Mouse (Mus musculus) neural tube, embryonic 10.5 days (tissue): ENCODE measurements around the gene Pard3.

Source experiments
- DNase-seq: peaks from one replicate; pipeline ENCODE4 v3.0.0-alpha.2; 2017; ENCODE audit warnings: low spot score; ENCODE audit errors: extremely low spot score

Pard3 gene

DNA sequence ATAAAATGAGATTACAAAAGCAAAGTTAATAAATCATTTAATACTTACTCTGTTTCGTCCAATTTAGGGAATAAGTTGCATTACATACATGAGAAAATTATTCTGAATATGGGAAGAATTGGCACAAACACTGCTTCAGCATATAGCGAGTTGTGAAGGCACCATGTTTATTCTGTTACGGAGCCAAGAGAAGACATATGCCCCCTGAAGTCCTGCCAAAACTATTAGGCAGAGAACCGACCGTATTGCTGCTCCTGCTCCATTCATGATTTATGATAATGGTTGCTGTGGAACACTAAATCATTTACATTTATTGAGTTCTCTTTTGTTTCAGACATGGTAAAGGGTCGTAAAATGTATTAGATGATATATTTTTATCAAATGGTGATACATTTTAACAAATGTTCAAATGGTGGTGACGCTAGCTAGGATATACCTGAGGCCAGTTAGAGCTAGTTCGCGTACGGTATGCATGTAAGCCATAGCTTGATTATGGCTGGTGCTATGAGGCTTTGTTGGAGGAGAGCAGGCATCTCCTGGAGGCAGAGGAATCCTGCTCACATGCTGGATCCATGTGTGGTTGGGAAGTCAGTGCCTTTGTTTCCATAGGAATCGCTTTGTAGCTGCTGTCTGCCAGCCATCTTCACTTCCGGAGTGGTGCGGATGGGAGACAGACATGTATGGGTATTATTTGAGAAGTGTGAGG, 360.7 kb downstream of the Pard3 start:
- no peak for DNase-seq

DNA sequence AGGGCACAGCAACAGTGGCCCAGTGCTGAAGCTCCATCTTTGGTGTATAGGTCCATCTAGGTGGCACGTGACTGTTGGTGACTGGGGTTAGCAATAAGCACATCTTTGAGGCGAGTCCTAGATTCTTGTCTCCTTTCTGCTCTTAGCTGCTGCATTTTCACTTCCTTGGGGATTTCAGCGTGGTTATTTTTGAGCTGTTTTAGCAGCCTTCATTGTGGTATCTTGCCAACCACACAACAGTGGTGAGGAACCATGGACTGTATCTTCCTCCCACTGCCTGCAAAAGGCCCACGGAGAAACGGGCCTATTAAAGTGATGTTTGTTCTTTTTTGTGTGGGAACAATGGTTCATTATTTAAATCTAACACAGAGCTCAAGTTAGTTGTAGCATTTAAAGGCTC, 363.2 kb downstream of the Pard3 start:
- DNase-seq: no peak

- no peak for DNase-seq
These were observed 364.3 kb downstream of the Pard3 start for GRCm38 (mm10) chr8:127428004-127428403.

- no peak for DNase-seq
These were observed 367.5 kb downstream of the Pard3 start for GRCm38 (mm10) chr8:127431236-127431635.

DNA sequence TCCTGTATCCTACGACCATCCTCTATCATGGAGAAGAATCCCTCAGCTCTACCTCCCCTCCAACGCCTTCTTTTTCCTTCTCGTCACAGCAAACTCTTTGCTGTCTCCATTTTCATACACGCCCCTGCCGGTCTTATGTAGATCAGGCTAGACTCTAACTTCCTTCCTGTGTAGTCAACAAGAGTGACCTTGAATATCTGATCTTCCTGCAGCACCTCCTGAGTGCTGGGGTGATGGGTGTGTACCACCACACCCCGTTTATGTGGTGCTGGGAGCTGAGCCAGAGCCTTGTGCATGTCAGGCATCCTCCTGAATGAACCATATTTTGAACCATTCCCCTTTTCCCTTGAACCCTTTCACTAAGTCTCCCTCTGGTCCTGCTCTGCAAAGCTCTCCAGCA, 372.3 kb downstream of the Pard3 start:
- DNase-seq: no peak

- DNase-seq: no peak
These were observed 374.0 kb downstream of the Pard3 start for GRCm38 (mm10) chr8:127437613-127438235.

- DNase-seq: peak; percentile 32
These were observed 375.1 kb downstream of the Pard3 start for GRCm38 (mm10) chr8:127438625-127439391.

GRCm38 (mm10) chr8:127439392-127440160, 375.9 kb downstream of the Pard3 start:
- DNase-seq: no peak

GRCm38 (mm10) chr8:127440161-127440833, 376.6 kb downstream of the Pard3 start:
- no peak for DNase-seq

DNA sequence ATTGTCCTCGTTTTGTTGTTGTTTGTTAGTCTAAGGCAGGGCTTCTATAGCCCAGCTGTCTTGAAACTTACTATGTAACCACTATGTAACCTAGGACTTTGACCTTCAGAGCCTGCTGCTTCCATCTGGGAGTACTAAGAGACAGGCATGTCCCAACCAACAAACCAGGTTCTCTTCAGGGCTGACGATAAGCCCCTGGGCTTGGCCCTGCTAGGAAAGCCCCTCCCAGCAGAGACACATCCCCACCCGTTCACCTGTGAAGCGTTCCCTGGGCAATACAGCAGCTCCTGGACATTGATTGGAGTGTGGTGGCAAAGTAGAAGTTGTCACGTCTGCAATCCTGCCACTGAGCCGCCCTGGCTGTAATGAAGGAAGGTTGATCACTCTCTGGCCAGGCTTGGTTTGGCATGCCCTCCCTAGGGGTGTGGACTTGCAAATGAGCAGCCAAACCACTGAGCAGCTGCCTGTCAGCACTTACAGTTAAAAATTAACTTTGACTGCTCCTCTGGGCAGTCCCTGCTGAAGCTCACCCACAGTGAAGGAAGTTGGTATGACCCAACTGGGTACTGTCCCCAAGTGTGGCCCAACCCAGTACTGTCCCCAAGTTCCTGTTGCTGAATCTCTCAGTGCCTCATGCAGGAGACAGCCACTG, 377.3 kb downstream of the Pard3 start:
- DNase-seq: no peak

- no peak for DNase-seq
These were observed 383.7 kb downstream of the Pard3 start for GRCm38 (mm10) chr8:127447401-127447800.

- no peak for DNase-seq
These were observed 385.6 kb downstream of the Pard3 start for GRCm38 (mm10) chr8:127449066-127449840.

DNA sequence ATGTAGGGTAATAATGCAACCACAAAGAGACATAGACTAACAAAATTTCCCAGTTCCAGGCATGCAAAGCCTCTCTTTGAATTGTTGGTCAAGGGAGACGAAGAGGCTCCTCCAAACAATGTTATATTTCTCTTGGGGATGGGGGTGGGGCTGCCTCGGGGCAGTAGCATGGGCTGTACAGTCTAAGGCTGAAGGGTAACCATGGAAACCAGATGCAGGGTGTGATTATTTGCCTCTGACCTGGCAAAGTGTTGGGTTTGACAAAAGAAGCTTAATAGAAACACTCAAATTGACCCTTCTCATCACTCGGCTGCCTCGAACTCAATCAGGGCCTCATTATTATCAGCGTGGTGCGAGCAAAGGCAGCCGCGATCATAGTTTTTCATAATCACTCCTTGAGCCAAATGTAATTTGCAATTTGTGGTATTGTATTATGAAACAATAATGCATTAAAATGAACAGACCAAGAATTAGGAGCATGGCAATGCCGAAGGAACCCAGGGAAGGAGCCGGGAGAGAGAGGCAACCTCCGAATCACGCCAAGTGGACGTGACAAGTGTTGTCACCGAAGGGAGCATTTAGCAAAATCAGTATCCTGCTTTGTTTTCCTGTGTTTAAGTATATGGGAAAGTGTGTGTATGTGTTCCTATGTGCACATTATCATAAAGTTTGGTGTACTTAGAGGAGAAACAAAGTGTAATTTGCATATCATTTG, 387.4 kb downstream of the Pard3 start:
- DNase-seq: no peak

- no peak for DNase-seq
These were observed 388.7 kb downstream of the Pard3 start for GRCm38 (mm10) chr8:127452364-127452763.

- DNase-seq: no peak
These were observed 394.2 kb downstream of the Pard3 start for GRCm38 (mm10) chr8:127457901-127458300.

DNA sequence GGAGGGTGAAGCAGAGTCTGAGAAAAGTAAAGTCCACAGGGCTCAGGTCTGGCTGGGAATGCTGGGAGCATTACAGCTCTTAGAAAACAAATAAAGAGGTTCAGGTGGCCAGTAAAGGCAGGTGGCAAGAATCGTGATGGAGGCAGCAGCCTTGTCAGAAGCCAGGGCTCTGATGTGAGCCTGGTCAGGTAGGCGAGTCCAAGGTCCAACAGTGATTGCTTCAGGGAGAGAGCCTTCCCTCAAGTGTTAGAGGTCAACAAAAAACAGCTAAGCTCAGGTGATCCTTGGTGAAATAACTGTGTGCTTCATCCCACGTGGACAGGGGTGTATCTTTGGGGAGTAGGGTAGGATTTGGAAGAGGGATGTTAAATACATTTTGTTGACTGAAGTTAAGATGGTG, 397.5 kb downstream of the Pard3 start:
- no peak for DNase-seq

DNA sequence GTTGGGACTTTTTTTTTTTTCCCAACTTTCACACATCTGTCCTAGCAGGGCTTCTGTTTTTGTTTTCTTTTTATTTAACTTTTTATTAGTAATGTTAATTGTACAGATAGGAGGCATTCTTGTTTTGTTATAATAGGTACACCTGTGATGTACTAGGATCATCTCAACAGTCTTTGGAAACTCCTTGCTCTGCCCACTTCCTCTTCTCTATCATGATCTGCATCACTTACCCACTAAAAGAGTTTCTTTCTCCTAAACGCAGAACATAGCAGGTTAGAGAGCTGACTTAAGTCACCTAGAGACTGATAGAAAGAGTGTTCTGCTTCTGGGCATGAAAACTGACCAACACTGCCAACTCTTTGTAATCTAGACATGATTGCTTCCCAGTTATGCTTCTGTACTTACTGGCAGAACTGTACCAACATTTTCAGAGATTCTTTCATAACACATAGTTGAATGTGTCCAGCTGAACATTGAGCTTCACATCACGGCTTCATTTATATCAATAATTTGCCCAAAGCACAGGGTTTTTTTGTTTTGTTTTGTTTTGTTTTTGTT, 398.8 kb downstream of the Pard3 start:
- no peak for DNase-seq

DNA sequence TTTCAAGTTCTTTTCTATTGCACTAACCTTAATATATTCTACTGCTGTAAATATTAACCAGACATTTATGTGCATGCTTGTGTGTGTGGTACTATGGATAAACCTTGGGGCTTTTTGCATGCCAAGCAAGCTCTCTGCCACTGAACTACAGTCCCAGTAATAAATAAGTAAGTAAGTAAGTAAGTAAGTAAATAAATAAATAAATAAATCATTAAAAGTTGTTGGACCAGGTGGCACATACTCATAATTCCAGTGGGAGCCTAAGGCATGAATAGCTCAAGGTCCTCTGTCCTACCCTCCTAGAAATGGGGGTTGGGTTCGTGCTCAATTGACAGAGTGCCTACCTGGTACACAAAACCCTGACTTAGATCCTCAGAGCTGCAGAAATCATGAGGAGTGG, 400.6 kb downstream of the Pard3 start:
- DNase-seq: no peak

DNA sequence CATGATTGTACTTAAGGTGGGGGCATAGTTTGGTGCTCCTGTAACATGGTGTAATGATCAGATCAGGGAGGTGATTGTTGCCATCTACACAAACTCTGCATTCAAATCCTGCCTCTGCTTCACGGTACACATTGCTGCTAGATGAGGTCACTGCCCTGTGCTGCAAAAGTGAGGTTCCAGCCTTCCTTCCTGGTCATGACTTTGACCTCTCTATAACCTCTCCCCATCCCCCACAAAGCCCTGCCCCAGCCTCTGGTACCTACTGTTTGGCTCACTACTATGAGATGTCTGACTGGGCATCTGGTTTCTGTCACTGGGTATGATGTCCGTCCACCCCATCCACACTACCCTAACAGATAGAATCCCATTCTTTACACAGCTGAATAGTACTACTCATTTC, 408.5 kb downstream of the Pard3 start:
- no peak for DNase-seq
